Mouse (Mus musculus) yolk sac, embryonic 10.5 days (tissue): Measurements from ENCODE around the gene Vsig1.

Experiments
- DNase-seq: peaks from one replicate; pipeline ENCODE4 v3.0.0-alpha.2; 2017; ENCODE audit warnings: low spot score

Gene Vsig1

DNA sequence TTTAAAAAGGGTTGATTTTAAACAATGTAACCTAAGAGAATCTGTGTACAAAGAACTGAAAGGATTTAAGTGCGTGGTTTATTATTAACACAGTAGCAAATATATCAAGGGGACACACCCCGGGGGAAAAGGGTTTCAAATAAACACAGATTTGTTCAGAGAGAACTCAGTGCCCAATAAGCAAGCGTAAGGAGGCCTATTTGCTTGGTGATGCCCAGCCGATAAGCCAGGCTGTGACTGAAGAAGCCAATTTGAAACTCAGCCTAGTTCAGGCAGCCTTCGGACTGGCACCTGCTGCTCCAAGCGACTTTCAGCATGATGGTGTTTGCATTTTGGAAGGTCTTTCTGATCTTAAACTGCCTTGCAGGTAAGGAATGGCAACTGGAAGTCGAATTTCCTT, at the start of gene Vsig1:
Gene Vsig1 (plus strand): TSS at position 249 of the 400 bp plus-strand sequence.
- no peak for DNase-seq

DNA sequence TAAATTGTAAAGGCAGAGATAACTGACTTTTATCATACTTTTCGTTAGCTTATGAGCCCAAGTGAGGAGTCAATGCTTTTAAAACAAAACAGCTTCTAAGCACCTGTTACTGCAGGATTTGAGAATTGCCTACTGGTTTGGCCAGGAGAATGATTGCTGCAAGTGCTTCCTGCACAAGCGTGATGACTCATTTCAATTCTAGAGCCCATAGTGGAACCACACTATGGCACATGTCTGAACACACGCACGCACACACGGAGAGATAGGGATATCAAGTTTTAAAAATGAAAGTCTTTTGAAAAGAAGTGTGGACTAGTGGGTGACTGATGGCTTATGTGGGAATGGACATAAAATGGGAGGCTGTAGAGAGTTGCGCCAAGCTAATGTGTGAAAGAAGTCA, 44.6 kb upstream of the Vsig1 start:
- no peak for DNase-seq

DNA sequence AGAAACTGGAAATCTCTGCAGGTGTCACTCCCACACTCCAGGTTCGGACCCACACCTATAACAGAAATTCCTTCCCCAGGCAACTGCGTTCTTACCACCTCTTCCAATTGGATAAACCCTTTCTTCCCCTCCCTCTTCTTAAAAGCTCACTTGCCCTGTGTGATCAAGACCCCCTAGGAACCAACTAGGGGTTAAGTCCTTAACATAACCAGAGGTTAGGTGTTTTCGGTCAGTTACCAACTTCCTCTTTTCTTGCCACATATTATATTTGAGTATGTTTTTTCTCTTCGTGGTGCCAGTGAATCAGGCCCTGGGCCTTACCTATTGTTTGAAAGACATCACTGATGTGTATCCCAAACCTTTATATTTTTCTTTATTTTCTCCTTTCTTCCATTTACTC, 44.0 kb upstream of the Vsig1 start:
- DNase-seq = no peak

DNA sequence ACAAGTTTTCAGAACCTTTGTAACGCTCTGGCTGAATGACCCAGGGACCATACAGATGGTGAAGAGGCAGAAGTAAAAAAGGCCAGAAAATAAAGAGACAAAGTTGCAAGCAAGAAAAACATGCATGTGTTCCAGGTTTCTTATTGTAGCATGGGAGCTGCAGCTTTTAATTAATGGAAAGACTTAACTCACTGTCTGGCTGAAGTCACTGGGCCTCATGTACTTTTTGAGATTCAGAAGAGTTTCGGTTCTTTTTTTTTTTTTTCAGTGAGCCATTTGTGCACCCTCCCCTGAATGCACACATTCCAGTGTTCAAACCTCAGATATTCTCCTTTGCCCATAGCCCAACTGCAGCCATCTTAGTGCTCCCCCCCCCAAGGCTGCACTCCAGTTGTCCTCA, 20.2 kb upstream of the Vsig1 start:
- no peak for DNase-seq

DNA sequence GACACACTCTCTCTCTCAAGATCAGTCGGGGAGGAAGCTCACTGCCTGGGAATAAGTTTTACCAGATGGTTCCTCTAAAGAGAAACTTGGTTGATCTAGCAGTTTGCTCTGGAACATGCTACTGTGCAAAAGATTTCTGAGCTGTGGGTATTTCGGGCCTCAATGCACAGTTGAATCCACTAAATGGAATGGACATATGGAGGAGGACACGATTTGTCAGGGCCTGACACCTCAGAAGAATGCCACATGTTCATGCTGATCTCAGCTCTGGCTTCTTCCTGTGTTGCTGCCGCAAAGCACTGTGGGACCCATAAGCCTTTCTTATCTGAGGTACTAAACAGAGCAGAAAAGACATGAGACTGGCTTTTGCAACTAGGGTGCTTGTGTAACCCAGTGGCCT, 15.6 kb upstream of the Vsig1 start:
- DNase-seq = no peak

DNA sequence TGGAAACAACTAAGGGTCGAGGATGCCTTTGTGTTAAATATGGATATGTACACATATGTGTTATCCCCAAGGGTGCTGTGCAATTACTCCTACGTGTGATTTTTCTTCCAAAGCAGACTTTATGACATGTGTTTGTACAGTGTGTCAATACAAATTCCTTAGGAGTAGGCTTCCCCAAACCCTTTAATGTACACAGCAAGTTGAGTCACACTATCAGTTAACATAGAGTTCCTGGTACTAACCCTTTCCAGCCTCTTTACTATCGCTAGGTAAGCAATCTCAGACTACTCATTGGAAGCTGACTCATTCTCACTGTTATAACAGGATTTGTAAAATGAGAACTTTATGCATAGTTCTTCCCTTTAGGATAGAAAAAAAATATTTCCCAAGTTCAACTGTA, 3.9 kb upstream of the Vsig1 start:
- no peak for DNase-seq

DNA sequence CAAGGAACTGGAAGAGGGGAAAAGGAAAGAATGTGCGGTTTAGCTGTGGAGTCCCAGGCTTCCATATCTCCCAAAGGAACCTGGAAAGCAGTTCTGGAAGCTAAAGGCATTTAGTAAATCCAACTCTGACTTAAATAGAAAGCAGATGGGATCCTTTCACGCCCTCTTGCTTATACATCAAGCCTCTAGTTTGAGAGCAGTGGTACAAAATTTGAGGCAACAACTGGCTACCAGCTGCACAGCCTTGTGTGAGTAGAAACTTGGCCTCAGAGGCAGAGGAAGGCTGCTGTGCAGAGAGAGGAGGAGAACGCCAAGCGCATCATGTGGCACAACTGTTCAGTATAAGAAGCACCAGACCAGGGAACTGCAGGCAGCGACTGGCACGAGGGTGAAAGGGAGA, 13.9 kb downstream of the Vsig1 start:
- no peak for DNase-seq

DNA sequence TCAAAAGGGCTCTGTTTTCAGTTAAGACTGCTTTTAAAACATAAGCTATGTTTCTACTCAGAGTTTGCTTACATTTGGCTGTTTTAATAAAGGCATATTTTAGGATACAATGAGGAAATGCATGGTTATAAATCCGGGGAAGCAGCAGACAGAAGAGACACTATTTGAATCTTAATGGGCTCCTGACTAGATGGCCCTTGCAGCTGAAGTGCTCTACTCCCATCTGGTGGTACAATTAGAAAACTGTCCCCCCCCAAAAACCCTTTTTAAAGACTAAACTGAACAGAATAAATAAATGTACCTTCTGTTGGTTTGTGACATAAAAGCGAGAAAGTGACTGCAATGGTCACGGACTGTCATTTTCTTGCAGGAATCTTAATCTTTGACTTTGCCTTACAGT, 24.7 kb downstream of the Vsig1 start:
- DNase-seq = no peak

DNA sequence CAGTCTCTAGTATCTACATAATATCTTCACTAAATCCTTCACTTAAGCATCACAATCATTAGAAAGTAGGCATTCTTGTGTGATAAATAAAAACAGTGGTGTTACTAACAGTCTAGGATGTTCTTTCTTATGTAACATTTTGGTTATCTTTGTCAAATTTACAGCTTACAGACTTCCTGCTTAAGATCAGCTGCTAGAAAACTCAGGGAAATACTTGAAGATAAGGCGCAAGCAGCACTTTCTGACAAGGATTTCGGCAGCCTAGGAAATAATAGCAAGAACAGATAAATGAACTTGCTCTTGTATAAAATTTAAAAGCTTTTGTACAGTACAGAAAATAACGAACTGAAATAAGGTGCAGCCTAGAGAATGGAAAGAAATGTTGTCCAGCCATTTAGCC, 25.9 kb downstream of the Vsig1 start:
- DNase-seq = no peak

DNA sequence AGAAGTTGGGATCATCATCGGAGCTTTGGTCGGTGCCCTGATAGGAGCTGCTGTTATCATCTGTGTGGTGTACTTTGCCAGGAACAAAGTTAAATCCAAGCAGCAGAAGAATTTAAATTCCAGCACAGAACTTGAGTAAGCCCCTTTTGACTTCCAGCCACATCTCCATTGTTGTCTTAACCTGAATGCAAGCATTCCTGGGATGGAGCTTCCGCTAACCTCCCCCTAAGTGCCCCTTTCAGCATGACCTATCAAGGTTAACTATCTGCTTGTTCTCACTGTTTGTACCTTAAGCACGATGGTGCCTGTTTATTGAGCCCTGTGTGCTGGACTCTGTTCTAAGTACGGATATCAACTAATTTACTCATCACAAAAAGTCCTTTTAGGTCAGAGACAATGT, 28.9 kb downstream of the Vsig1 start:
- DNase-seq = no peak

DNA sequence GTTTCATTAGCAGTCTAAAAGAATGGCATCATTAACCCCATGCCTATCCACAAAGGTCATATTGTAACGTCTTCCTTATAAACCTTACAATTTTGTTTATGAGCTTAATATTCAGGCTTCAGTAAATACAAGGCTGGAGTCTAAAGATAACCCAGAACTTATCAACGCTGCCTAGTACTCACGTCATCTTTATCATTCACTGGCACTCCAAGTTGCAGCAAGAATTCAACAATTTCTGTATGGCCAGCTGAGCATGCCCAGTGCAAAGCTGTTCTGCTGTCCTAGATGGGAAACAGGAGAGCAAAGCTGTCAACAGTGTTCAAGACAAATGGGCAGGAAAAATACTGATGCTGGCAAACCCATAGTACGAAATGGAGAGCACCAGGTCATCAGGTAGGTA, 46.2 kb downstream of the Vsig1 start:
- no peak for DNase-seq

DNA sequence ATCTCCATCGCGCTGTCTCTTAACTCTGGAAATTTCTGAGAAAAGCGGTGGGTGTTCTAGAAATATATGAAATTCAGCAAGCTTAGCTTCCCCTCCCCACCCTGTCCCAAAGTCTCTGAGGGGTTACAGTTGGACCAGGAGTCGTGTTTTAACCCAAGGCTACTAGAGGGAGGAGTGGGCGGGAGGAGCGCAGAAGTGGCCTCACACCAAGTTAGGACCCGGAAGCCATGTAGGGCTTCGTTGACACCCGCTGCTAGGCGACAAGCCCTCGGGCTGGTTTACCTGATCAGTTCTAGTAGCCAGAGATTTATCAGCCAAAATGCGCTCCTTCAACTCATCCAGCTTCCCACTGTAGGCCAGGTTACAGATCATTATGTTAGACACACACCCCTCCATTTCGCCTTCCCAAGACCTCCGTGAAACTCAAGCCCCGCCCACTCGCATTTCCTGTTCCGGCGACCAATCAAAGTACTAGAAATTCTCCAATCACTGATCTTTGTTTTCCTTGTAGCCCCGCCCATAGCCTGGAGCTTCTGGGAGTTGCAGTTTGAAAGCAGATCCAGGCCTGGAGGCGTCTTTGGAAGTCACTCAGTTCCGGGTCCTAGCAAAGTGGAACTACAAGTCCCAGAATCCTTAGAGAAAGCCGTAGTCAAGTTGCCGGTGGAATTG, 49.0 kb downstream of the Vsig1 start, which contains the start of the genes Psmd10 and Atg4a:
Gene Psmd10 (minus strand): TSS at position 457 of the 669 bp plus-strand sequence.
Gene Atg4a (plus strand): TSS at position 636 of the 669 bp plus-strand sequence.
- DNase-seq = peak; percentile 92

DNA sequence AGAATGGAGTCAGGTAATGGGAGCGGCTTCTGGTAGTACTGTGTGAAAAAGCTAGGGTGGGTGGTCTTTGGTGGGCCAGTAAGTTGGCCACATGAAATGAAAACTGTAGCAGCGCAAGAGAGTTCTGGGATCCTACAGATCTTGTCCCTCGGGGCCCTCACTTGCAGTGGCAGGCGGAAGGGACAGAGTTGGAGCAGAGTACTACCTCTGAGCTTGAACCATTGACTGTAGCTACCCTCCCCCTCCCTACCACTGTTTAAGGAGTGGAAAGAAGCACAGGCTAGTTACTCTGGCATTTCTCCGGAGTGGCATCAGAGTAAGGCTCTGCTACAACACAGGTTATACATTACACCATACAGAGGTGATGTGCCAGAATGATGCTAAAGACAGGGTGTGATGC, 49.6 kb downstream of the Vsig1 start:
- DNase-seq = no peak

DNA sequence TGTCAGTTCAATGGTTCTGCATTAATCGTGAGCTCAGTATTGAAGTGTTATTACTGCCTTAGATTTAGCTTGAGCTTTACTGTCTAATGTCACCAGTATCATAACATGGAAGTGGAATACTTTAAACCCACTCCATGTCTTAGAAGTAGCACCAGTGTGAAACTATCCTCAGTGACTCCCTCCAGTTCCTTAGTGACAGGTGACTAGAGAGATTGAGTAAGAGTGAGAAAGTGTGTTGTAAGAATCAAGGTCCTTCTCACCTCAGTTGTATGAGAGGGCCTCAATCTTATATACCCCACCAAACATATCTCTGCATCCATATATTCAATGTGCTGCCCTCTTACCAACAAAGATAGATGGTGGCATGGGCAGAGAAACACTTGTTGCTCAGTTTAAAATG, 71.5 kb downstream of the Vsig1 start:
- DNase-seq = no peak

DNA sequence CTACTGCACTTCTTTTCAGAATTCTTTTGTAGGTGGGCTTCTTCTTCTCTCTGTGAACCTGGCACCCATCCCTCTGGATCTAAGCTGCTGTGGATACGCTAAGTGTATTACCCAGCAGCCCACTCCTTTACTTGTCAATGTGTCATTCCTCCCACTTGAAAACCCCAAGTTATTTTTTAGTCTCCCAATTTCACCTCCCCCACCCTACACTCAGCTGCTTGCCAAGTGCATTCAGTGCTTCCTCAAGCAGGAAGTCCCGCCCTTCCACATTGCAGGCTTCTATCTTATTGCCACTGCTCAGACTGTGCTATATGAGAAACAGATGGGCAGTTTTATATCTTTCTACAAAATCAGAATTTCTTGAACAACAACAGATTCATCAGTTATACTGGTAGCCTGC, 72.1 kb downstream of the Vsig1 start:
- DNase-seq = no peak

DNA sequence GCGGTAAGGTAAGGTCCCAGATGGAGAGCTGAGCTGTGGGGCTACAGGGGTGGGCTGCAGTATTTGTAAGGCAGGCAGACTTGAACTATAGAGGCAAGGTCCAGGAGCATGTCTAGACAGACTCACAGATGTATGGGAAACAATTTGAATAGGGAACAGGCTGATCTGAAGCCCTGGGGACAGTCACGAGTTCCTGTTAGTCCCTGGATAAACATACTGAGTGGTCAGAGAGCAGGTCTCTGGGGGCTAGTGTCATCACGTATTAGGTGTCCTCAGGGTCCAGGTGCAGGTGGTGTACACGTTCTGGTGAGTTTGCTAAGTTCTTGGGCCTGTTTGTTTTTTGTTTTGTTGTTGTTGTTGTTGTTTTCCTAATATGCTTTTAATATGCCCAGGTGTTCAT, 72.8 kb downstream of the Vsig1 start:
- DNase-seq = peak; percentile 20

DNA sequence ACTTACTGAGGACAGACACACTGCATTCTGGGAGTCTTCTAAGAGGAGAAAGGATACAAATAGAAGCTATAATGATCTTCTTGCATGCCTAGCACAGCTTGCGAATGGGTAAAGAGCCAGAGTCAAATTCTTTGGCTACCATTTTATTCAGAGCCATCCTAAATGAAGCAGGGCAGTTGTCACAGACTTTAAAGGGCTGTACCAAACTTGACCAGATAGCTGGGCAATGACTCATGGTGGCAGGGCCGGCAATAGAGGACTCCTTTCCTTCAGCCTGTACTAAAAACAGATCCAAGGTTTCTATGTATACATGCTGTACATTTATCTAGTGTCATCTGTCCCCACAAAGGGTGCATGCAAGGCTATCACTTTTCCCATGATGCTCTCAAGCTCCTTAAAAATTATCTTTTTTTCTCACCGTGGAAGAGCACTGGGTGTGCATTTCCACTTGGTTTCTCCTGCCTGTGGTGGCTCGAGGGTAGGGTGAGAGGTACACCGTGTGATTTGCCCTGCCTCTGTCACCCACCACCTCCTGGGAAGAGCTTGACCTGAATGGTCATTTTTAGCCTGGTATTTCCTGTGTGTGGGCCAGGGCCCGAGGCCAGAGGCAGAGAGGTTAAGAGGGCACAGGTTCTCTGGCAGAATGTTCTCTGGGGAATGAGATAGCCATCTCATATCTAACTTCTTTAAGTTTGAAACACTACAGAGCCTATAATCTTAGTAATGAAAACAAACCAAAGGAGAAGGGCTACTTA, 76.0 kb downstream of the Vsig1 start:
- DNase-seq = no peak

DNA sequence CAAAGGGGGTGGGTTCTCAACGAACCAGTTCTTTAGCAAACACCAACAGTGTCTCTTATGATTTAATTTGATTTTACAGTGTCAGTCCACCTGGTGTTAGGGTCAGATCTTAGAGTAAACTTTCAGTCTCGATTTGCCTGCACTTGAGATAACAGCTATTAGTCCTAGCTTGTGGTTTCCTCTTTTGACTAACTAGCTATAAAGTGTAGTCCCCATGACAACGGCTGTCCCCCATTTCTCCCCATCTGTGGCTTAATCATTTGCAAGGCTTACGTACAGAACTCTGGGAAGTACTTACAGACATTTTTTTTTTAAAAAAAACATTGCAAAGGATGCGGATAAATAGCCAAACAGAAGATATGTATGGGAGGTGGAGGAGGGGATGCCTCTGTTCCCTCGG, 77.4 kb downstream of the Vsig1 start:
- DNase-seq = no peak

DNA sequence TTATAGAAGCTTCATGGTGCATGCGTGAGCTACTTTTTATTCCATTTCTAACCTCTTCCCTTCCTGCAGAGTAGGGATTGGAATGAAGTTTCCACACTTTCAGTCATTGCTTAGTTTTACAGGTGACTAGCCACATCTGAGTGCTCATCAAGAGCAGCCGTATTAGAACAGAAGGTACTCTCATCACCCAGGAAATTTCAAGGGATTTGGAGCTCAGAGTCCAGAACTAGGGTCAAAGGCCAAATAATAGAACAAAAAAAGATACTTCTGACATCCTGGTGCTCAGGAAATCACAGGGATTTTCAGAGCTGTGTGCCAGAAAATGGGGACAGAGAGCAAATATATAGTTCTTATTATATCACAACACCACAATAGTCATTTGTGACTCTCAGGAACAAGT, 77.8 kb downstream of the Vsig1 start:
- no peak for DNase-seq
